In the genomic region with DNA sequence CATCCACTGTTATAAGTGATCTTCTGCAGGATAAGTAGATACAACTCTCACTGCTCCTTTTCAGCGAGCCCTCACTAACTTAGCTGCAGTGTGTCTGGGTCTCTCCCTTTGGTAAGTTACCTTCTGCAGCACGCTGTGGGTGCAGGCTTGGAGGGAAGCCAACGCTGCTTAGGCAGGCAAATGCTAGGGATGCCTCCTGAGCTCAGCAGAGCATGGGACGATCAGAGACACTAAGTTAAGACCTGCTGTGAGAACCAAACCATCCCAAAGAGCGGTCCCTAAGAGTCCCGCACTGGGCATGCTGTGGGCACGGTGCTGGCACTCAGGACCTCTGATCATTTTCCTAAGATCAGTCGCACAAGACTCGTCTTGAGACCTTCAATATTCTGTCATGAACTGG, we compare ENCODE assay signal across 12 mouse cellular contexts. TPM values are rescaled to one million over a fixed set of nuclear protein-coding genes. Genes with fewer than 3 reads are reported as not detected.
DNase-seq lines count a peak whose midpoint lies in the region; ATAC-seq lines count a peak whose summit lies in the region.
"Had no signal": no experiment of that assay in that cellular context is flagged by ENCODE, and none has a peak within 500 bp of the region (broad histone marks: within the 10 kb centered on the region; RNA-seq: fewer than 3 reads in every experiment).

No protein-coding gene starts in this region.

- no peaks in the 10 kb centered on the region for H3K36me3 ChIP-seq in heart, embryonic 12.5 days
- no peaks in the 10 kb centered on the region for H3K36me3 ChIP-seq in limb, embryonic 10.5 days
- H3K36me3 ChIP-seq: embryonic facial prominence, embryonic 13.5 days; limb, embryonic 13.5 days had no signal

- WGBS in heart, embryonic 12.5 days: 68% methylated on average over 9 of the region's 9 CpGs
- WGBS in limb, embryonic 10.5 days: 82% methylated on average over 9 of the region's 9 CpGs

- H3K27me3 ChIP-seq in heart, embryonic 12.5 days (replicated peaks): no peaks in the 10 kb centered on the region
- no peaks in the 10 kb centered on the region for H3K27me3 ChIP-seq in limb, embryonic 10.5 days (ENCODE audit: low read depth, poor library complexity, severe bottlenecking)
- H3K27me3 ChIP-seq: embryonic facial prominence, embryonic 13.5 days; heart, embryonic 13.5 days; limb, embryonic 13.5 days had no signal

- H3K27ac ChIP-seq in heart, embryonic 12.5 days (ENCODE audit: poor library complexity, severe bottlenecking): no peak overlapping the region
- H3K27ac ChIP-seq in limb, embryonic 10.5 days: no peak overlapping the region
- H3K27ac ChIP-seq: embryonic facial prominence, embryonic 13.5 days; heart, embryonic 13.5 days; kidney, postnatal 0 days; limb, embryonic 13.5 days had no signal

- H3K4me3 ChIP-seq in heart, embryonic 12.5 days: no peak overlapping the region
- H3K4me3 ChIP-seq in limb, embryonic 10.5 days: no peak overlapping the region
- H3K4me3 ChIP-seq: embryonic facial prominence, embryonic 13.5 days; heart, embryonic 13.5 days; limb, embryonic 13.5 days had no signal

- no peak overlapping the region for H3K4me2 ChIP-seq in heart, embryonic 12.5 days
- H3K4me2 ChIP-seq: embryonic facial prominence, embryonic 13.5 days; heart, embryonic 13.5 days; limb, embryonic 13.5 days had no signal

- peak; percentile 72 to 74 for DNase-seq in cerebellum, postnatal 14 days
- DNase-seq in cerebellum, adult 9-10 months: no peak
- DNase-seq in left cerebral cortex, adult 18-20 months (ENCODE audit: low spot score in 2 of 2): peak; percentile 69 to 70
- no peak for DNase-seq in left cerebral cortex, adult 11 months (ENCODE audit: low spot score)
- DNase-seq in kidney, postnatal 36 days: peak; percentile 14 to 65
- peak; percentile 67 for DNase-seq in right cerebral cortex, adult 2 months (ENCODE audit: low spot score in 2 of 2)
- DNase-seq in limb, embryonic 10.5 days (ENCODE audit: low spot score): no peak

- H3K4me1 ChIP-seq in heart, embryonic 12.5 days (replicated peaks): peaks cover 24% of the 10 kb centered on the region
- H3K4me1 ChIP-seq in limb, embryonic 10.5 days: peaks cover 30% of the 10 kb centered on the region

- ATAC-seq in heart, embryonic 12.5 days (ENCODE audit: insufficient number of reproducible peaks, low FRiP score): no peak

- H3K9me3 ChIP-seq in heart, embryonic 12.5 days (replicated peaks): no peaks in the 10 kb centered on the region
- H3K9me3 ChIP-seq in limb, embryonic 10.5 days (replicated peaks): no peaks in the 10 kb centered on the region
- H3K9me3 ChIP-seq: embryonic facial prominence, embryonic 13.5 days; heart, embryonic 13.5 days; limb, embryonic 13.5 days had no signal

- no peak overlapping the region for H3K9ac ChIP-seq in heart, embryonic 12.5 days
- H3K9ac ChIP-seq: embryonic facial prominence, embryonic 13.5 days; heart, embryonic 13.5 days; limb, embryonic 13.5 days had no signal

RNA-seq across cellular contexts. Expression of a gene that starts 45.7 kb away (rescaled TPM):
- total RNA-seq in left cerebral cortex, adult 18-20 months (2021): 10 to 100 TPM; 54.0 to 66.9 TPM
- polyA plus RNA-seq in heart, embryonic 12.5 days (2016; fragmentation: Nextera tagmentation; extraction: Ambion mirVana): 10.4 and 11.4 TPM in 2 replicates
- 9.2 and 9.5 TPM in 2 replicates for polyA plus RNA-seq in limb, embryonic 10.5 days (2016; fragmentation: Nextera tagmentation; extraction: Ambion mirVana)

Comparison
In these comparisons a context has a peak if more than half of its experiments do, and no peak if none do; other contexts are left out.
1. DNase-seq: peak in cerebellum, postnatal 14 days (2 of 2), left cerebral cortex, adult 18-20 months (2 of 2), kidney, postnatal 36 days (2 of 2) and right cerebral cortex, adult 2 months (2 of 2); none in cerebellum, adult 9-10 months (single experiment), left cerebral cortex, adult 11 months (single experiment) and limb, embryonic 10.5 days (single experiment).